ENCODE assay signal across 26 mouse cellular contexts in genomic region chr15:61297447-61298208, GRCm38 (mm10).
"Had no signal": no experiment of that assay in that cellular context is flagged by ENCODE, and none has a peak within 500 bp of the region (broad histone marks: within the 10 kb centered on the region; RNA-seq: fewer than 3 reads in every experiment).

No protein-coding gene starts in this region.

- H3K27ac ChIP-seq: heart, embryonic 10.5 days; hindbrain, embryonic 10.5 days; hindbrain, embryonic 12.5 days; hindbrain, embryonic 14.5 days; intestine, embryonic 15.5 days; kidney, embryonic 15.5 days; layer of hippocampus, adult 2 months; left cerebral cortex, adult 2 months; limb, embryonic 13.5 days; limb, embryonic 15.5 days; liver, embryonic 12.5 days; liver, embryonic 14.5 days had no signal

- H3K4me1 ChIP-seq: heart, embryonic 10.5 days; heart, embryonic 12.5 days; hindbrain, embryonic 10.5 days; hindbrain, embryonic 12.5 days; intestine, embryonic 15.5 days; kidney, embryonic 15.5 days; limb, embryonic 13.5 days; limb, embryonic 15.5 days; liver, embryonic 12.5 days had no signal

- H3K4me2 ChIP-seq: heart, embryonic 12.5 days; hindbrain, embryonic 12.5 days; hindbrain, embryonic 14.5 days; intestine, embryonic 15.5 days; kidney, embryonic 15.5 days; limb, embryonic 13.5 days; limb, embryonic 15.5 days; liver, embryonic 12.5 days had no signal

- ATAC-seq: hindbrain, embryonic 16.5 days; inflammation-experienced regulatory T-cells, adult 6 months; intestine, embryonic 15.5 days; intestine, postnatal 0 days; liver, embryonic 12.5 days had no signal

- DNase-seq: gastrocnemius, postnatal 14 days; gastrocnemius, postnatal 36 days; heart, postnatal 10 days; heart, postnatal 4 days; kidney, adult 2 months; kidney, adult 9 months; kidney, postnatal 10 days; kidney, postnatal 25 days; kidney, postnatal 4 days; left cerebral cortex, postnatal 4 days had no signal

- H3K9me3 ChIP-seq: heart, embryonic 10.5 days; heart, embryonic 12.5 days; hindbrain, embryonic 10.5 days; hindbrain, embryonic 12.5 days; intestine, embryonic 15.5 days; kidney, embryonic 15.5 days; limb, embryonic 13.5 days; limb, embryonic 15.5 days; liver, embryonic 12.5 days had no signal

- H3K27me3 ChIP-seq: heart, embryonic 12.5 days; hindbrain, embryonic 12.5 days; intestine, embryonic 15.5 days; kidney, embryonic 15.5 days; limb, embryonic 13.5 days; limb, embryonic 15.5 days; liver, embryonic 12.5 days had no signal

- H3K36me3 ChIP-seq: heart, embryonic 10.5 days; heart, embryonic 12.5 days; hindbrain, embryonic 10.5 days; hindbrain, embryonic 12.5 days; intestine, embryonic 15.5 days; kidney, embryonic 15.5 days; limb, embryonic 13.5 days; limb, embryonic 15.5 days; liver, embryonic 12.5 days had no signal

- H3K9ac ChIP-seq: heart, embryonic 12.5 days; hindbrain, embryonic 12.5 days; hindbrain, embryonic 14.5 days; intestine, embryonic 15.5 days; kidney, embryonic 15.5 days; limb, embryonic 13.5 days; limb, embryonic 15.5 days; liver, embryonic 12.5 days; liver, embryonic 14.5 days had no signal

- H3K4me3 ChIP-seq: heart, embryonic 10.5 days; heart, embryonic 12.5 days; hindbrain, embryonic 10.5 days; hindbrain, embryonic 12.5 days; intestine, embryonic 15.5 days; kidney, embryonic 15.5 days; layer of hippocampus, adult 2 months; left cerebral cortex, adult 2 months; limb, embryonic 13.5 days; limb, embryonic 15.5 days; liver, embryonic 12.5 days had no signal
